Mouse (Mus musculus) olfactory bulb, adult 2 months (tissue): Measurements from ENCODE around the gene Ttc28.

Experiments
- CTCF ChIP-seq: fragments of 200-500 bp; IDR thresholded peaks from 2 replicates; pipeline ENCODE4 v1.5.1; 2012; ENCODE audit warnings: low read depth, mild to moderate bottlenecking, low read length, moderate library complexity; ENCODE audit not compliant: insufficient read depth
- POLR2A ChIP-seq: fragments of 200-500 bp; IDR thresholded peaks from 2 replicates; pipeline ENCODE4 v1.6.1; 2012; ENCODE audit warnings: mild to moderate bottlenecking, low read depth, low read length, moderate library complexity; ENCODE audit not compliant: insufficient read depth

DNA sequence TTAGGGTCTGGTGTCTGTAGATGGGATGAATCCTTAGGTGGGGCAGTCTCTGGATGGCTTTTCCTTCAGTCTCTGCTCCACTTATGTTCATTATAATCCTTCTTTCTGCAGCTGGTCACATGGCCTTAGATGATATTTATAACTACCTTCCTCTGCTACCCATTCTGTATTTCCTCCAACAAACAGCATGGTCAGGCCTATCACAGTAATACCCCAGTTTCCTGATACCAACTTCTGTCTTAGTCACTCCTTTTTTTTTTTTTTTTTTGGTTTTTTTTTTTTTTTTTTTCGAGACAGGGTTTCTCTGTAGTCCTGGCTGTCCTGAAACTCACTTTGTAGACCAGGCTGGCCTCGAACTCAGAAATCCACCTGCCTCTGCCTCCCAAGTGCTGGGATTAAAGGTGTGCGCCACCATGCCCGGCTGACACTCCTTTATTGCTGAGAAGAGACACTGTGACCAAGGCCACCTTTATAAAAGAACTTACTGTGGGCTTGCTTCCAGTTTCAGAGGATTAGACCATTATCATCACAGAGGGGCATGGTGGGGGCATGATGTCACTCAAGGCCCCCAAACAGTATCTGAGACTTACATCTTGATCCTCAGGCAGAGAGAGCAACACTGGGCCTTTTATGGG lies 30.5 kb downstream of the Ttc28 start:
- TF ChIP-seq CTCF (no peak), POLR2A (no peak)
